Mouse (Mus musculus): ENCODE results near the gene Galntl5. TPM values are rescaled to one million over a fixed set of nuclear protein-coding genes. Genes with fewer than 3 reads are reported as not detected.
"Not testable (repeated sequence)": the region's sequence is repeated elsewhere in the genome, so short reads cannot be mapped to it uniquely, and the experiment has no call there.

Galntl5 gene
- total RNA-seq, 2 experiments from 2014 or later = not detected

DNA sequence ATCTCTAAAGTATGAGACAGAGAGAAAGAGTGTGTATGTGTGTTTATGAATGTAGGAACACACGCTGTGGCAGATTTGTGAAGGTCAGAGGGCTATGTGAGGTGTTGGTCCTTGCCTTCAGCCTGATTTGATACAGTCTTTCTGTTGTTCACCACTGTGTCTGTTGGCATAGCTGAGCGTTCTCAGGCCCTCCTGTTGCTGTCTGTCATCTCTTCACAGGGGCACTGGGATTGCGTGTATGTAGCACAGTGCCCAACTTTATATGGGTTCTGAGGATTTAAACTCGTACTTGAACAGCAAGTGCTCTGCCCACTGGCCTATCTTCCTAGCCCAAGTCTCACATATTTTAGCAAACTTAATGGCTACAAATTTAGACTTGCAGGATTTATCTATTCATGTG is 2.3 kb downstream of the Galntl5 start:
- intact Hi-C loops (cut with DNase I) = no loop called here
- DNase-seq (ENCODE audit: extremely low spot score in 1 of 2, low spot score in 2 of 2) = no peak

DNA sequence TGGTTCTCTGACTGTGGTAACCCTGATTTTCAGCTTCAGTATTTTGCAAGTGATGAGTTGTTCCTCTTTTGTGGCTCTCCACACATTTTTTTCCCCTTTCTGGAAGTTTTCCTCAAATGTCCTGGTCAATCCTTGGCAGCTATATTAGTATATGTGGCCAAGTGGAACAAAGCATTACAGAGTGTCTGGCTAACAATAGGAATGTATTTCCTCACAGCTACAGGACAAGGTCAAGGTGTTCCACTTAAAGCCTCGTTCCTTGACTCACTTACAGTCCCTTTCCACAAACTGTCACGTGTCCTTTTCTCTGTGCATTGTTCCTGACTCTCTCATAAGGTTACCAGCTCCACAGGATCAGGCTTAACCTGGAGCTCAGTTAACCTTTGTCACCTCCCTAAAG is 3.3 kb downstream of the Galntl5 start:
- no peak for DNase-seq (ENCODE audit: extremely low spot score in 1 of 2, low spot score in 2 of 2)
- intact Hi-C loops (cut with DNase I) = no loop called here

DNA sequence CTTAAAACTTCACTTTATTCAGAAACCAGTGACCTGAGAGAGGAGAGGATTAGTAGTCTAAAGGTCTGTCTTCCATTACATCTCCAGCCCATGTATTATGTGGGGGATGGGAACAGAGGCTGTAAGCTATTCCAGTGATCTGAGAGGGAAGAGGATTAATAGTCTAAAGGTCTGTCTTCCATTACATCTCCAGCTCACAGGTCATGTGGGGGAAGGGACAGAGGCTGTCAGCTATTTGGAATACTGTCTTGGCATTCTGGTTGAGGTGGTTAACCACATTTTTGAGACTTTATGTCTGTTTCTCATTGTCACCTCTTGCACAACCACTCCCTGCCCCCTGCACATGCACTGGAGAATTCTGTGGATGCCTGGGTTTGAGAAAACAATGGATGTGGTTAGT is 6.5 kb downstream of the Galntl5 start:
- no peak for DNase-seq (ENCODE audit: extremely low spot score in 1 of 2, low spot score in 2 of 2)
- intact Hi-C loops (cut with DNase I) = no loop called here

DNA sequence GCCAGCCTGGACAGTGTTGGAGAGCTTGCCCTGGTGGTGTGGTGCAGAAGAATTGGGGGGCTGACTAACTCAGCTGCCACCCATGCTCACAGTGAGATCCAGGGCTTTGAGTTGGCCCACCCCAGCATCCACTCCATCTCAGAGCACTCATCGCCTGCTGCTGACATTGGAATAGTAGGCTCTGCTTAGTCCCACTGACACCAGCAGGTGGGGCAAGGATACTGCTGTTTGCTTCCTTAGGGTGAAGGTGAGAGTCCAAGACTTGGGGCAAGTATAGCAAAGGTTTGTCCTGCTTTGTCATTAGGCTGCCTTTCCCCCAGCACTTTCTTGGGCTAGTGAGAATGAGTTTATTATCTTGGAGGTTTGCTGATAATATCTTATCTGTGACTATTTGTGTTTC is 7.5 kb downstream of the Galntl5 start:
- intact Hi-C loops (cut with DNase I) = no loop called here
- DNase-seq (ENCODE audit: extremely low spot score in 1 of 2, low spot score in 2 of 2) = no peak

DNA sequence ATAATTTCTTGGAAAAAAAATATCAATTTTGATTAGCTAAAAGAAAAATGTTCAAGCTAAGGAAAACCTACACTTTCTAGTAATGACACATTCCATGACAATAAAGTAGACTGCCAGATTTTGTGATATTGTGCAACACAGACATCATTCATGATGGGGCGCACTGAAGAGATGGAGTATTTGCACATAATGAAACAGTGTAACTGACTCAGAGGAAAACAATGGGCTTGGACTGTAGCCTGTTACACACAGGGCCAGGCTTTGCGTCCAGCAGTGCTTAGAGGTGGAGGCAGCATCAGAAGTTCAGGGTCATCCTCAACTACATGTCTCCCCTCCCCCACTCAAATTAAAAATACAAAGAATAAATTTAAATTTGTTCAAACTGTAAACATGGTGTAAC is 9.3 kb downstream of the Galntl5 start:
- intact Hi-C loops (cut with DNase I) = no loop called here
- DNase-seq (ENCODE audit: extremely low spot score in 1 of 2, low spot score in 2 of 2) = no peak

DNA sequence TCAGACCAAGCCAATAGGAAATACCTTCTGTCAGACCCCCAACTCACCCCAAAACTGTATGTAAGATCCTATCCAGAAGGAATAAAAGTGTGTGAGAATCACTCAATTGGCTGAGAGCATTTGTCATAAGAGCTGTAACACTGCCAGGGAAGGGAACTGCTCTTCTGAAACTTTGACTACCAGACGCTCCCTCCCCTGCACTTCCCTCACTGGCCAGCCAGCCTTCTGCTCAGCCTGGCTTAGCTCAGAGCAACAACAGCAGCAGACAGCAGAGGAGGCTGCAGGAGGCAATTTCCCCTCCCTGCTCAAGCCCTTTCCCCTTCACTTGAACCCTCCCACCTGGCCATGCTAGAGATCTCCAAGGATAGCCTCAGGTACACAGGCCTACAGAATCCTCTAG is 30.6 kb downstream of the Galntl5 start:
- no peak for DNase-seq (ENCODE audit: extremely low spot score in 1 of 2, low spot score in 2 of 2)

DNA sequence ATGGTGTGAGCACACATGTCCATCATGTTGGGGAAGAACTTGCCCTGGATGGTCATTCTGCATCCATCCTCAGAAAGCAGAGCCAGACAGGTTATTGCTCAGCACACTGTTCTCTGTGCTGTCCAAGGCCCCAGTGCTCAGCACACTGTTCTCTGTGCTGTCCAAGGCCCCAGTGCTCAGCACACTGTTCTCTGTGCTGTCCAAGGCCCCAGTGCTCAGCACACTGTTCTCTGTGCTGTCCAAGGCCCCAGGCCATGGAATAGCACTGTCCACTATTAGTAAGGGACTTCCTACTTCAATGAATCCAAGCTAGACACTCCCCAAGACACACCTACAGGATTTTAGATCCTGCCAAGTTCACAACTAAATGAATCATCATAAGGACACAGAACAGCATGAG is 32.0 kb downstream of the Galntl5 start:
- intact Hi-C loops (cut with DNase I); DNase-seq (ENCODE audit: extremely low spot score in 1 of 2, low spot score in 2 of 2): not testable (repeated sequence)

More for the DNA sequence above, 30.6 kb downstream of the Galntl5 start:
- intact Hi-C loops (cut with DNase I) = no loop called here

DNA sequence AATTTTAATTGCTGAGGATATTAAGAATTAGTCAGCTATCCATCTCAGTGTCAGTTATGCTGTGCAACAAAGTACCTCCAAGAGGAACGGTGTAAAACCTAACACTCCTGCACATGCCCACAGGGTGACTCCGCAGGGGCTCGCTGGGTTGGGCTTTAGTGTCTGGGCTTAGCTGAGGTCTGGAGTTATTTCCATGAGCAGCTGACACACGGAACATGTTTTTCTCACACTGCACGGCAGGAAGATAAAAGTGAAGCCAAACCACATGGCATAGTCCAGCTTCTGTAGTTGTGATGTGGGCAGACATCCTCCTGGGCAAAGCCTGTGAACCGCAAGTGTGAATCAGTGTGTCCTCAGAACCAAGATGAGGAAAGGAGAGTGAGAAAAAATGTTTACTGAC is 33.7 kb downstream of the Galntl5 start:
- peak in 1 of 2 experiments; percentile 14 for DNase-seq (ENCODE audit: extremely low spot score in 1 of 2, low spot score in 2 of 2)
- intact Hi-C loops (cut with DNase I) = no loop called here

DNA sequence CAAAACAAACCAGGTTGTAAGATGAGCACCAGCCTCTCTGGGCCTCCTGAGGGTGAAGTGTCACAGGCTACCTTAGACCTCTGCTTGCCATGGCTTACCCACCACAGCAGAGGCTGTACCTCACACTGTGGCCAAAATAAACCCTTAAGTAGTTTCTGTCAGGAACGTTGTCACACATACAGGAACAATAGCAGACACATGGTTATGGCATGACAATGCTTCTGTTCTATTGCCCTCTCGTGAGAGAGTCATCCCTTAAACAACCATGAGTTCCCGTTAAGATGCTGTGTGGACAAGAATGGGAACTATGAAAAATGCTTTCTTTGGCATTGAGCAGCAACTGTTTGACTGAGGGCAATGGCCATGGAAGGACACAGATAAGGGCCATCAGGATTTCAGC is 40.3 kb downstream of the Galntl5 start, which contains the start of gene Galnt11:
Gene Galnt11, plus strand, starts transcription at position 301 of the 400 bp plus-strand sequence.
- intact Hi-C loops (cut with DNase I) = no loop called here

DNA sequence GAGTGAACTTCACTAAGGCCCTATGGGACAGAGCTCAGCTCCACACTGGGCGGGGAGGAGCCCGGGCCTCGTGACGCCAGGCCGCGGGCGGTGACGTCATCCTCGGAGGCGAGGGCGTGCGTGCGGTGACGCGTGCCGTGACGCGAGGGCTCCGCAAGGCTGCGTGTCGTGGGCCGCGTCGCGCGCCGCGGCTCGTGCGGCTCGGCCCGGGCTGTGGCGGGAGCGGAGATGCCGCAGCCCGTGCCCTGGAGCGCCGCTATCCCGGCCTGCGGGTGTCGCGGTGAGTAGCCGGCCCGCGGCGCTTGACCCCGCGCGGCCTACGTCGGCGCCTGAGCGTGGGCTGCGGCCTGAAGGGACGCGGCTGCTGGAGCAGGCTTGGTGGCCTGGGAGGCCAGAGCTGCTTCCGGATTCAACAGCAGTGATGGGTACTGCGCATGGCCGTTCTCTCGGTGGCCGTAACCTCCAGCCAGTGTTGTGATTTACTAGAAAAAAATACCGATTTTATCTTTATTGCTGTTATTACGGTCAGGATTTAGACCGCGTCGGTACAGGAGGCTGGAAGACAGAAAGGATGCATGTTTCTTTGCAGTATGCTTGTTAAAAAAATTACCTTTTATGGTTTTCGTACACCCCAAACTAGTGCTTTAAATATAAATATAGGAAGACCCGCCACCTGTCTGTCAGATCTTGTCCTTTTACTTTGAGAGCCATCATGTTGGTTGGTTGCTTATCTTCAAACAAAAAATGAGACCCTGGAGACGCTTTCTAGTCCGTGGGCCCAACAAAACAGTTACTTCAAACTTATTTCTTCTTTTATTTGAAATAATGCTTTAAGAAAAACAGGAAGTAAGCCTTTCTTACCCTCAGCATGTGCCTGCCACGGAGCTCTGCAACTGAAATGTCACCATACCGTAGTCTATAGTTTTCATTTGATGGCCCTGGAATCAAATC is 41.8 kb downstream of the Galntl5 start, which contains the start of gene E130116L18Rik:
Gene E130116L18Rik, minus strand, starts transcription at position 402 of the 951 bp plus-strand sequence.
- peak; percentile 86 to 95 for DNase-seq (ENCODE audit: extremely low spot score in 1 of 2, low spot score in 2 of 2)
- intact Hi-C loops (cut with DNase I) = no loop called here

More for the DNA sequence above, 40.3 kb downstream of the Galntl5 start, which contains the start of gene Galnt11:
- no peak for DNase-seq (ENCODE audit: extremely low spot score in 1 of 2, low spot score in 2 of 2)

DNA sequence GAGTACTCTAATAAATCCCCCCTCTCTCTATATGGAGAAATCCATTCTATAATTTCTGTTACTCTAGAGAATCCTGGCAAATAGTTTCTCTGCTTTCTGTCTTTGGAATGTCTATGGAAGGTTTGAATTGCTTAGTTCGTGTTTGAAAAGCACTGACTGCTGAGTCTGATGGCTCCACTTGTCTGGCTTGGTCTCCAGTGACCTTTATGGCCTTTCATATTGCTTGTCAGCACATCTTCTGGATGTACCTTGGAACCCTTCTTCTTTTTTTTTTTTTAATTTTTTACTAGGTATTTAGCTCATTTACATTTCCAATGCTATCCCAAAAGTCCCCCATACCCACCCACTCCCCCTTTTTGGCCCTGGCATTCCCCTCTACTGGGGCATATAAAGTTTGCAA is 43.1 kb downstream of the Galntl5 start:
- DNase-seq (ENCODE audit: extremely low spot score in 1 of 2, low spot score in 2 of 2); intact Hi-C loops (cut with DNase I): not testable (repeated sequence)

DNA sequence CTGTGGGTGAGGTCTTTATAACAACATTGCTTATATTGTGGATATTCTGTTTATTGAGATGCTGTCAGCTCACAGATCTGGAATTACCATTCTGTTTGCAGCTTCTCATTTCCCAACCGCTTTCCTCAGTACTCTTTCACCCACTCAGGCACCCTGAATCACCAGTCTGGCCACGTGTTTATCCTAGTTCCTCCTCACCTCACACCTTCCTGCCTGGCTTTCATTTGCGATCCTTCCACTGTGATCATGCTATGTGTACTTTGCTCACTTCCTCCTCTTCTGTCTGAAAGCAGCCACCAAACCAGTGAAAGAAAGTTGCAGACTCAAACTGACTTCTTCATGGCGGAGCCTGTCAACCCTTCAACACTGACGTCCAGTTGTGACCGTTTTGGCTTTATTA is 61.8 kb downstream of the Galntl5 start:
- no peak for DNase-seq (ENCODE audit: extremely low spot score in 1 of 2, low spot score in 2 of 2)
- intact Hi-C loops (cut with DNase I) = no loop called here

DNA sequence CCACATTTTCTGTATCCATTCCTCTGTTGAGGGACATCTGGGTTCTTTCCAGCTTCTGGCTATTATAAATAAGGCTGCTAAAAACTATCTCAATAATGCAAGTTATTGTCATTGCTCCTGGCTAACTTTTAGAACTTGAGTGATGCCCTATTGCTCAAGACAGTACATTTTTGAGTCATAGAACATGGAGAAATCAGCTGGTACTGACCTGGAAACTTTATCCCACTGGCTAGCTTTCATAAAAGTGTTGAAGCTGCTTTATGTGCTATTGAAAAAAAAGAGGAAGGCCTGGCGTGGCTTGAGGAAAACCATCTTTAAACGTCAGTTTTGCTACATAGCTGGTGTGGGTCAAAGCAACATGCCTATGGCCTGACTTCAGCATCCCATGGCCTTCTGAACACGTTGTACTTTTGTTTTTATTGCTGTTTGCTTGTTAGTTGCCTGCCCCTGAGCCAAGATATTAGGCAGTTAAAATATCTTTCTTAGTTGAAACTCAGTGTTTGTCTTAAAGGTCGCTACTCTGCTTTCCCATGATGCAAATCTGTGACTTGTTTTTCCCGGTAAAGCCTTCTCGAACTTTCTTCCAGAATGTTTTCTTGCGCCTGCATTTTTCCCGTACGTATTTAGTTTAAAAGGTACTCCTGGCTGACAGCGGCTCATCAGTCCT is 64.7 kb downstream of the Galntl5 start:
- intact Hi-C loops (cut with DNase I) = no loop called here
- no peak for DNase-seq (ENCODE audit: extremely low spot score in 1 of 2, low spot score in 2 of 2)

DNA sequence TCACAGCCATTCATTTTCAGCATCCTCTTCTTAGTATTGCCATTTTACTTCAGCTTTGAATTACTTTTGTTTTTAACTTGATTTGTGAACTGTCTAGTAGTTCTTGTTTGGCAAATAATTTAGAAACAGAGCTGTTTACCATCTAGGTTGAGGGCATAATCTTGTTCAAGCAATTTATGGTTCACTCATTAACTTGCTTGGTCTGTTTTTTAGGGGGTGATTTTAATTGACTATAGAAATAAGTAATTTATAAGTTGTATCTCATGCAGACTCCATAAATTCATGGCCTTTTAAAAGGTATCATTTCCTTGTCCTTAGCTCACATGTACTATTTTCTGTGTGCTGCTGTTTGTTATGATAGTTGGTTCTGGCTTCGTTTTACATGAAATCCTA is 65.2 kb downstream of the Galntl5 start:
- intact Hi-C loops (cut with DNase I) = no loop called here

DNA sequence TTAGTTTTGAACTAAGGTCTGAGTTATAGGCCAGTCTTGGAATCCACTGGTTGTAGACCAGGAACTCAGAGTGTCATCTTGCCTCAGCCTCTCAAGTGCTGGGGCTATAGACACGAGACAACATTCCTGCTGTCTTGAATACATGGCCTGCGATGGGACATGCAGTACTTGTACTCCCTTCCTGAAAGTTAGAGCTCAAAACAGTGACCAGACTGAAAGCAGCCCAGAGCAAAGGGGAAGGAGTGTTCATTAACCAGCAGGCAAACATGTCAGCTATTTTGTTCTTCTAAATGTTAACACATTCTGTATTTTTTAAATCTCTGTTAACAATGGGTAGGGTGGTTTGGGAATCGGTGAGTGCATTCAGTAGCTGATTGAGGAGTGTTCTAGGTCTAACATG is 65.8 kb downstream of the Galntl5 start:
- intact Hi-C loops (cut with DNase I) = no loop called here
- no peak for DNase-seq (ENCODE audit: extremely low spot score in 1 of 2, low spot score in 2 of 2)

More for the DNA sequence above, 65.2 kb downstream of the Galntl5 start:
- DNase-seq (ENCODE audit: extremely low spot score in 1 of 2, low spot score in 2 of 2) = no peak

DNA sequence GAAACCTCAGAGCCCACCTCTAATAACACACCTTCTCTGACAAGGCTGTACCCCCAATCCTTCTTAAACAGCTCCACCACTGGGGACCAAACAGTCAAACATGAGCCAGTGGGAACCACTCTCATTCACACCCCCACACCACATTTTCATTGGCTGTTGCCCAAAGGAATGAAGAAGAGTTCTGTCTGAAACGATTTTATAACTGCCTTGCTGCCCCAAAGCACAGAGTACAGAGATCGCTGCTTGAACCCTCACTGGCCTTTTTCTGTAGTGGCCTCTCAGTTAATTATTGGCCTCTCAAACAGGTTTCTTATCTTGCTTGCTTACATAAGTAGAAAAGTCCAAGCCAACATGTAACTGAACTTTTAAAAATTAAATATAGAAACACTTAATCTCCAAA is 71.2 kb downstream of the Galntl5 start:
- DNase-seq (ENCODE audit: extremely low spot score in 1 of 2, low spot score in 2 of 2) = no peak
- intact Hi-C loops (cut with DNase I) = no loop called here

DNA sequence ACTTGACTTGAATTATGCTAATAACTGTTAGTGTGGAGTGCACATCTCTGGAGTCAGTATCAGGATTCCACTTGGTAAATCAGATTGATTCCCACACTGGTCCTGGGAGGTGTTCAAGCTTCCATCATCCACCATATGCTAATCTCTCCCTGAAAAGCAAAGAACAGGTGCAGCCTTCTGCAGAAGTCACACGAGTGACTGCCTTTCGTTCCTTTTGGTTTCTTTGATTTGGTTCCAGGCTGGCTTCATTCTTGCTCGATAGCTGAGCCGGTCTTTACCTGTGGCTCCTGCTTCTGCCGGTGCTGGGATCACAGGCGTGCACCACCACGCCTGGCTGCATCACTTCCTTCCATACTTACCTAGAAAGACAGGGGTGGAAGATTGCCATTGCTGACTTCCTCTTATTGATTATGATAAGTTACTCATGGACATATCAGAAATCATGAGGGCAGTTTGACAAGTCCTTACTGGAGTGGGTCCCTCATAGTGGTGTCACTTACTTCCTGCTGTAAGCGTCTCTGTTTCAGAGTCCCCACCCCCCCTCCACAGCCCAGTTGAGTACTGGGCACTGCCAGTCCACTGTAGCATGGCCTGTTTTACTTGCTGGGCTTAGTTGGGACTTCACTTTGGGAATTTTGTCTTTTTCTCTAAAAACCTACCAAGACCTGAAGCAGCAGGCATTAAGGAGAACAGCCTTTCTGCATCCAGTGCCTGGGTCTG is 71.7 kb downstream of the Galntl5 start:
- intact Hi-C loops (cut with DNase I) = no loop called here
- no peak for DNase-seq (ENCODE audit: extremely low spot score in 1 of 2, low spot score in 2 of 2)

DNA sequence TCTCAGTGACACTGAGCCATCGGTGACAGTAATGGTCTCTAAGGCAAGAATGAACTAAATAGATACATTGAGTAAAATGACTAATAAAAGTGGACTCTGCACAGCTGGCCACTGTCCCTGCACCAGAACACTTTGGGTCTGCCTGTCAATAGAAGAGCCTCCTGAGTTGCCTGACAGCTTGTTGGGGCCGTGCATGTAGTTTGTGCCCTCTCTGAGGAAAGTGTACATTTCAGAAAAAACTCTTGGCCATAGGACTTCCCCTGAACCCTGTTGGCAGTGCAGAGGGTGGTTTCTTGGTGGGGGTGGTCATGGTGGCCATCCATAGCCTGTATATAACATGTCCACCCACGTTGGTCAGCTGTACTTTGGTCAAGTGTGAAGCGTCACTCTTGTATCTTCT is 73.2 kb downstream of the Galntl5 start:
- intact Hi-C loops (cut with DNase I) = no loop called here
- no peak for DNase-seq (ENCODE audit: extremely low spot score in 1 of 2, low spot score in 2 of 2)

DNA sequence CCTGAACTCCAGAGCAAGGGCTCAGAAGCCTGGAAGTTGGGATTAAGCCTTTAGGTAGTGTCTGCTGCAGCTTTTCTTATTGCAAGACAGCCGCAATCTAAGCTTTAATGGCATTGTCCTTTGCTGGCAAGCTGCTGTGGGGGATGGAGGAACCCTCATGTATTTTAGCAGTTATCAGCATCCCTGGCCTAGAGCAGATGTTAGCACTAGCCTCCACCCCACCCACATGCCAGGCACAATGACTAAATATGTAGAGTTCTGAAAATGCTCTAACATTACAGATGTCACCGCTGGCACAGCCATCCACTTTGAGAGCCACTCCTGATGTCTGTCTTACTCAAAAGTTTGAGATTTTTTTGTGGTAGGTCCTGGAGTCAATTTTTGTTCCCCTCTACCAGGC is 75.4 kb downstream of the Galntl5 start:
- intact Hi-C loops (cut with DNase I) = no loop called here

More for the DNA sequence above, 75.4 kb downstream of the Galntl5 start:
- no peak for DNase-seq (ENCODE audit: extremely low spot score in 1 of 2, low spot score in 2 of 2)
